Mouse (Mus musculus) forebrain, embryonic 15.5 days (tissue): Measurements from ENCODE around the gene Psmc3ip. TPM values are rescaled to one million over a fixed set of nuclear protein-coding genes. Genes with fewer than 3 reads are reported as not detected.
A peak's percentile ranks its signal among the peaks of the same experiment; 100 is the strongest.

Source experiments
- ATAC-seq: fragments of 200-750 bp; cut with Nextera tagmentation; replicated peaks from 2 replicates; pipeline ENCODE4 v1.8.0; 2017; ENCODE audit warnings: mild to moderate bottlenecking, moderate TSS enrichment, moderate library complexity
- H3K27ac ChIP-seq: fragments of 300-500 bp; sonication (generic); replicated peaks from 2 replicates; pipeline ENCODE4 v1.5.1; 2015; ENCODE audit warnings: mild to moderate bottlenecking, inconsistent platforms
- H3K27me3 ChIP-seq: fragments of 300-500 bp; sonication (generic); 2 replicates; pipeline ENCODE4 v1.6.1; 2015; ENCODE audit warnings: inconsistent platforms
- H3K36me3 ChIP-seq: fragments of 300-500 bp; sonication (generic); 2 replicates; pipeline ENCODE4 v1.6.1; 2015; ENCODE audit warnings: mild to moderate bottlenecking, inconsistent platforms
- H3K4me1 ChIP-seq: fragments of 300-500 bp; sonication (generic); 2 replicates; pipeline ENCODE4 v1.6.1; 2015; ENCODE audit warnings: inconsistent platforms
- H3K4me2 ChIP-seq: fragments of 300-500 bp; sonication (generic); replicated peaks from 2 replicates; pipeline ENCODE4 v1.6.1; 2015; ENCODE audit warnings: mild to moderate bottlenecking, inconsistent platforms
- H3K4me3 ChIP-seq: fragments of 300-500 bp; sonication (generic); 2 replicates; pipeline ENCODE4 v1.5.1; 2015; ENCODE audit warnings: mild to moderate bottlenecking, inconsistent platforms
- H3K9ac ChIP-seq: fragments of 300-500 bp; sonication (generic); replicated peaks from 2 replicates; pipeline ENCODE4 v1.6.1; 2015; ENCODE audit warnings: mild to moderate bottlenecking, inconsistent platforms
- H3K9me3 ChIP-seq: fragments of 300-500 bp; sonication (generic); 2 replicates; pipeline ENCODE4 v1.6.1; 2016; ENCODE audit warnings: inconsistent platforms
- WGBS: fragments of 180-500 bp; shearing (Covaris S2); methylation state at CpG from one replicate; pipeline ENCODE4 v1.1.7; 2015; ENCODE audit warnings: mixed read lengths; 5-methylcytosine and 5-hydroxymethylcytosine counted together
- polyA plus RNA-seq: library from polyadenylated mRNA; unstranded; fragments of >200 nt; fragmentation: Nextera tagmentation; extraction: Ambion mirVana; gene quantifications from 2 replicates; pipeline ENCODE4 v1.2.1, GENCODE M21; 2015

Psmc3ip gene
- polyA plus RNA-seq, 1 experiment from 2014 or later, result 40.5 TPM

DNA sequence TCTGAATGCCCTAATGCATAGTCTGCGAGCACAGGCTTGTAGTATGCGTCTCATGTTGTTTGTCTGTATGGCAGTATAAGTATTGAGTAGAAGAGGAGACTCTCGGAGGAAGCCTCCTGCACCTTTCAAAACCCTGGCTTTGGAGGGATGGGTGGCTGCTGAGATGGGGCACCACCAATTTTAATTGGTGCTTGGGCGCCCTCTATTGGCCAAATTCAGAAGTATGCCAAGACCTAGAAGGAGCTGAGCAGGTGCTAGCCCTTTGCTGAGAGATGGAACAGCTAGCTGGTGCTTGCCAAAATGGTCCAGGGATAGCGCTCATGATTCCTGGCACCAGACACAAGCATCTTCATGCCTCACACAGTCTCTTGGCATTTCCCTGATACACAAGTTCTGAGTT lies 37.4 kb downstream of the Psmc3ip start:
- no peaks in the 10 kb centered on the region for H3K9me3 ChIP-seq
- no peak overlapping the region for H3K4me3 ChIP-seq
- H3K27ac ChIP-seq, result no peak overlapping the region
- peaks cover 57% of the 10 kb centered on the region for H3K36me3 ChIP-seq
- ATAC-seq, result no peak; the same call in 1 of the 2 replicates
- 28% methylated on average over 5 of the region's 5 CpGs for whole genome bisulfite sequencing
- no peaks in the 10 kb centered on the region for H3K4me1 ChIP-seq
- H3K4me2 ChIP-seq, result no peak overlapping the region
- no peak overlapping the region for H3K9ac ChIP-seq
- no peaks in the 10 kb centered on the region for H3K27me3 ChIP-seq

GRCm38 (mm10) chr11:101056885-101057284 lies 38.4 kb downstream of the Psmc3ip start:
- Histone ChIP-seq H3K4me2 (no peak overlapping the region), H3K36me3 (peaks cover 60% of the 10 kb centered on the region), H3K9me3 (no peaks in the 10 kb centered on the region), H3K27ac (no peak overlapping the region), H3K4me1 (no peaks in the 10 kb centered on the region), H3K4me3 (no peak overlapping the region), H3K9ac (no peak overlapping the region), H3K27me3 (no peaks in the 10 kb centered on the region)
- WGBS, result 56% methylated on average over 8 of the region's 8 CpGs
- ATAC-seq, result no peak

DNA sequence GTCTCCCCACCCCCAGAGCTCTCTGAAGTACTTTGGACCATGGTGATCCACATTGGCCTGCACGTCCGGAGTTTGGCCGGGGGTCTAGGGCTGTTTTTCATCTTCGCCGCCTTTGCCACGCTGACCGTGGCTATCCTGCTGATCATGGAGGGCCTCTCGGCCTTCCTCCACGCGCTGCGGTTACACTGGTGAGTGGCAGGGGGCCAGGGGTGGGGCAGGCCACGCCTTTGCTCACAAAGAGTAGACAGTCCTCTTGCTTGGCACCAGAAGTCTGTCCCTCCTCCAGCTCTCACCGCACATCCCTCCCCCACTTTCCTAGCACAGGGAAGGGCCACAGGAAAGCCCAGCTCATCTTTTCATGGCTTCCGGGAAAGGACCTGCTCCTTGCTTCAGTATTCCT lies 39.8 kb downstream of the Psmc3ip start:
- Histone ChIP-seq H3K9ac (no peak overlapping the region), H3K36me3 (peaks cover 66% of the 10 kb centered on the region), H3K27me3 (no peaks in the 10 kb centered on the region), H3K4me2 (no peak overlapping the region), H3K27ac (no peak overlapping the region), H3K9me3 (no peaks in the 10 kb centered on the region), H3K4me1 (no peaks in the 10 kb centered on the region), H3K4me3 (no peak overlapping the region)
- no peak for ATAC-seq
- 85% methylated on average over 14 of the region's 14 CpGs for WGBS

DNA sequence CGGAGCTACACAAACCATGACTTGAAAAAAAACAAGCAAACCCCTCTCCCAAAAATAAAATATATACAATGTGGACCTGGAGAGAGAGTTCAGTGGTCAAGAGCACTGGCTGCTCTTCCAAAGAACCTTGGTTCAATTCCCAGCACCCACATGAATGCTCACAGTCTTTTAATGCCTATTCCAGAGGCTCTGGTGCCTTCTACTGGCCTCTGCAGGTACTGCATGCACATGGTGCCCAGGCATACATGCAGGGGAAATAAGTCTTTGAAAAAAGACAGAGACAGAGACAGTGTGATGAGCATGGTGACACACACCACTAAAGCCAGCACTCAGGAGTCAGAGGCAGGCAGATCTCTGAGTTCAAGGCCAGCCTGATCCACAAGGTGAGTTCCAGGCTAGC lies 41.3 kb downstream of the Psmc3ip start:
- H3K4me1 ChIP-seq, result no peaks in the 10 kb centered on the region

GRCm38 (mm10) chr11:101052751-101053473 lies 42.3 kb downstream of the Psmc3ip start:
- WGBS, result 93% methylated on average over 10 of the region's 10 CpGs
- Histone ChIP-seq H3K27ac (no peak overlapping the region), H3K27me3 (no peaks in the 10 kb centered on the region), H3K9me3 (no peaks in the 10 kb centered on the region), H3K9ac (no peak overlapping the region), H3K4me2 (no peak overlapping the region), H3K4me1 (no peaks in the 10 kb centered on the region), H3K4me3 (no peak overlapping the region), H3K36me3 (peaks cover 77% of the 10 kb centered on the region)
- no peak for ATAC-seq

More for the DNA sequence above, 41.3 kb downstream of the Psmc3ip start:
- Histone ChIP-seq H3K36me3 (peaks cover 74% of the 10 kb centered on the region), H3K4me3 (no peak overlapping the region), H3K4me2 (no peak overlapping the region), H3K9me3 (no peaks in the 10 kb centered on the region), H3K9ac (no peak overlapping the region), H3K27ac (no peak overlapping the region), H3K27me3 (no peaks in the 10 kb centered on the region)
- no peak for ATAC-seq
- 100% methylated on average over 1 of the region's 1 CpGs for WGBS

DNA sequence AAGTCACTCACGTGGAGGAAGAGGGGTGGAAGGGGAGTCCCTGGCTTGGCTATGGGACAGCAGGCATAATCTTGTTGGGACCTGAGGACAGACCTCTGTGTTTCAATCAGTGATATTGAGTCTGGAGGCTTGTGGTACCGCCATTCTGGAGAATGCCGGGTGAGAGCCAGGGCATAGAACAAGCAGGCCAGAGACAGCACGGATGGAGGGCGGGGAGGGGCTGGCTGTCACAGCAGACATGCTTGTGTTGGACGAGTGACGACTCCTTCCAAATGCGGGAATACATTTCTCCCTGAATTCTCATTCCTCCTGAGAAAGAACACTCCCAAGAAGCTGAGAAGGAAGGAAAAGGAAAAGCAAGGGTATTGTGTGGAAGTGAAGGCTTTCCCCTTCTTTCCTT lies 43.6 kb downstream of the Psmc3ip start:
- Histone ChIP-seq H3K9ac (no peak overlapping the region), H3K4me1 (no peaks in the 10 kb centered on the region), H3K4me3 (no peak overlapping the region), H3K4me2 (no peak overlapping the region), H3K36me3 (peaks cover 81% of the 10 kb centered on the region), H3K9me3 (no peaks in the 10 kb centered on the region), H3K27ac (no peak overlapping the region), H3K27me3 (no peaks in the 10 kb centered on the region)
- WGBS, result 80% methylated on average over 8 of the region's 8 CpGs
- ATAC-seq, result no peak

DNA sequence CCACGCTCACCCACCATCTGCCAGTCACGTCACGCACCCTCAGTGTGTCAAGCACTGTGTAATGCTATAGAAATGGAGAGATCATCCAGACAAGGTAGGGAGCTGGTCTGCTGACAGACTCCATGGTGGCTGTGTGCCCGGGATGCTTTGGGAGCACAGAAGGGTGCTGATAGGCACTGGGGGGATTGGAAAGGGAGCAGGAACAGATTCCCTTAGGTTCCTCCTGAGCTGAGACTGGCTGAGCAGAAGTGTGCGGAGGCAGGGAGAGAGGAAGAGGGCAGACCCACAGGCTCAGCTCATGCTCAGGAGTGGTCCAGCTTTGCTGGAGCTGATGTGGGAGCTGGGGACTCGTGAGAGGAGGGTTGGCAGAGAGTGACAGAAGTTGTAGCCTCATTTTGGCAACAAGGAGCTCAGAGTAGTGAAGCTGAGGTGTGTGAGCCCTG lies 44.2 kb downstream of the Psmc3ip start:
- Histone ChIP-seq H3K9ac (no peak overlapping the region), H3K27ac (0 out of 2 replicates have a peak overlapping the region, but pooled peaks have one; percentile 18), H3K36me3 (peaks cover 81% of the 10 kb centered on the region), H3K4me3 (no peak overlapping the region), H3K4me1 (no peaks in the 10 kb centered on the region), H3K9me3 (no peaks in the 10 kb centered on the region), H3K4me2 (no peak overlapping the region), H3K27me3 (no peaks in the 10 kb centered on the region)
- 76% methylated on average over 6 of the region's 6 CpGs for WGBS
- ATAC-seq, result no peak

- Histone ChIP-seq H3K4me2 (no peak overlapping the region), H3K4me3 (no peak overlapping the region), H3K27me3 (no peaks in the 10 kb centered on the region), H3K9ac (no peak overlapping the region), H3K4me1 (no peaks in the 10 kb centered on the region), H3K9me3 (no peaks in the 10 kb centered on the region), H3K27ac (no peak overlapping the region), H3K36me3 (peaks cover 81% of the 10 kb centered on the region)
- 92% methylated on average over 9 of the region's 9 CpGs for WGBS
- no peak for ATAC-seq
These were observed 44.9 kb downstream of the Psmc3ip start for GRCm38 (mm10) chr11:101050359-101050758.

GRCm38 (mm10) chr11:101047502-101047901 lies 47.7 kb downstream of the Psmc3ip start:
- no peaks in the 10 kb centered on the region for H3K4me1 ChIP-seq
- H3K27me3 ChIP-seq, result no peaks in the 10 kb centered on the region
- ATAC-seq, result no peak
- H3K36me3 ChIP-seq, result peaks cover 88% of the 10 kb centered on the region
- H3K4me2 ChIP-seq, result no peak overlapping the region
- WGBS, result 86% methylated on average over 3 of the region's 3 CpGs
- no peak overlapping the region for H3K9ac ChIP-seq
- no peaks in the 10 kb centered on the region for H3K9me3 ChIP-seq
- no peak overlapping the region for H3K4me3 ChIP-seq
- H3K27ac ChIP-seq, result no peak overlapping the region

DNA sequence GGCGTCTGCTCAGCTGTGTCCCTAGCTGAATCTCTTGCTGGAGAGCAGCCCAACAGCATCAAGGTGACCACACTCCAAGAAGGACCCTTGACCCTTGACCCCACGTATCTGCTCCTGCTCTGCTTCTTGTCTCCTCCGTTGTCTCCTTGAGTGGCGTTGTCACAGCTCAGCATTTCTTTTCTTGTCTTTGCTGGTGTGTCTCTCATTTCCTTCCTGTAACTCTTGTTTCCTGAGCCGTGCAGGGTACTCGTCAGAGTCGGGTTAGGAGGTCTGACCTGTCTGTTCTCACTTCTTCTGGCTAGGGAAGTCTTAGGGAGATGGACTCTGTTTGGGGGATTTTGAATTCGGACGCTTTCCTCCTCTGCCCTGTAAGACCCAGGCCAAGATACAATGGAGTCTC lies 48.8 kb downstream of the Psmc3ip start:
- 70% methylated on average over 9 of the region's 9 CpGs for WGBS
- no peak overlapping the region for H3K4me3 ChIP-seq
- H3K27me3 ChIP-seq, result no peaks in the 10 kb centered on the region
- H3K36me3 ChIP-seq, result peaks cover 92% of the 10 kb centered on the region
- ATAC-seq, result no peak
- no peak overlapping the region for H3K27ac ChIP-seq
- no peak overlapping the region for H3K4me2 ChIP-seq
- H3K4me1 ChIP-seq, result no peaks in the 10 kb centered on the region
- H3K9ac ChIP-seq, result no peak overlapping the region
- no peaks in the 10 kb centered on the region for H3K9me3 ChIP-seq

DNA sequence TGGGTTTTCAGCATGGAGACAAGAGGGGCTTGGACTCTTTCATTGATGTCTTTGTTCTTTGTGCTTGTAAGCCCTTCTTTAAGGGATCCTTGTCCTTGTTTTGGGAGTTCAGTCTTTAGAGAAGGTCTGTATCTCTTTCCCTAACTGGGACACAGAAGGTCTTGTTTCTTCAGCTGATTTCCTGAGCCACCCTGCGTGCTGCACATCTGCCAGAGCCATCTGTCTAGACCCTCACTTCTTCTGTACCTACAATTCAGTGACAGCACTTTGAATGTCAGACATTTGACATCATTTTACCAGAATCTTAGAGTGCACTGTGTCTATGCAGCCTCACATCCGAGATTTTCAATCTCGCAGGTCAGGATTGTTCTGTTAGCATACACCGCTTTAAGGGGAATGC lies 49.4 kb downstream of the Psmc3ip start:
- ATAC-seq, result no peak
- Histone ChIP-seq H3K9me3 (no peaks in the 10 kb centered on the region), H3K36me3 (peaks cover 93% of the 10 kb centered on the region), H3K9ac (no peak overlapping the region), H3K27ac (no peak overlapping the region), H3K4me1 (no peaks in the 10 kb centered on the region), H3K4me3 (no peak overlapping the region), H3K4me2 (no peak overlapping the region), H3K27me3 (no peaks in the 10 kb centered on the region)
- WGBS, result 88% methylated on average over 4 of the region's 4 CpGs
